ENCODE assay signal across 18 mouse cellular contexts in genomic region chr16:34489805-34490325, GRCm38 (mm10).
DNase-seq lines count a peak whose midpoint lies in the region; ATAC-seq and TF ChIP-seq lines count a peak whose summit lies in the region.
"Had no signal": no experiment of that assay in that cellular context is flagged by ENCODE, and none has a peak within 500 bp of the region (broad histone marks: within the 10 kb centered on the region; RNA-seq: fewer than 3 reads in every experiment).

No protein-coding gene starts in this region.

- no peaks in the 10 kb centered on the region for H3K9me3 ChIP-seq in heart, embryonic 12.5 days (replicated peaks)
- H3K9me3 ChIP-seq in hindbrain, embryonic 13.5 days: no peaks in the 10 kb centered on the region
- H3K9me3 ChIP-seq in hindbrain, embryonic 10.5 days: no peaks in the 10 kb centered on the region
- H3K9me3 ChIP-seq in neural tube, embryonic 14.5 days (ENCODE audit: control insufficient read depth, low read length): no peaks in the 10 kb centered on the region
- no peaks in the 10 kb centered on the region for H3K9me3 ChIP-seq in neural tube, embryonic 15.5 days (replicated peaks)
- H3K9me3 ChIP-seq: forebrain, embryonic 13.5 days; limb, embryonic 12.5 days; midbrain, embryonic 12.5 days had no signal

- peaks cover 50% of the 10 kb centered on the region for H3K4me1 ChIP-seq in heart, embryonic 12.5 days (replicated peaks)
- H3K4me1 ChIP-seq in hindbrain, embryonic 13.5 days (replicated peaks): peaks cover 49% of the 10 kb centered on the region
- peaks cover 52% of the 10 kb centered on the region for H3K4me1 ChIP-seq in hindbrain, embryonic 10.5 days (replicated peaks)
- peaks cover 15% of the 10 kb centered on the region for H3K4me1 ChIP-seq in neural tube, embryonic 14.5 days (ENCODE audit: control insufficient read depth, insufficient read depth, low read length)
- H3K4me1 ChIP-seq in neural tube, embryonic 15.5 days: peaks cover 41% of the 10 kb centered on the region
- H3K4me1 ChIP-seq in olfactory bulb, adult 2 months (ENCODE audit: control insufficient read depth, insufficient read depth, low read length): peaks cover 29% of the 10 kb centered on the region

- intact Hi-C loops in heart, postnatal 10 days (cut with DNase I): no loop called here

- DNase-seq in heart, postnatal 10 days: no peak
- no peak for DNase-seq in hindbrain, embryonic 10.5 days (ENCODE audit: low spot score)
- no peak for DNase-seq in yolk sac, embryonic 10.5 days (ENCODE audit: low spot score)
- DNase-seq: cerebellum, adult 9-10 months; gastrocnemius, postnatal 14 days; kidney, adult 11 months; liver, postnatal 0 days; lung, postnatal 14 days had no signal

- H3K4me2 ChIP-seq in heart, embryonic 12.5 days: no peak overlapping the region
- no peak overlapping the region for H3K4me2 ChIP-seq in hindbrain, embryonic 13.5 days
- no peak overlapping the region for H3K4me2 ChIP-seq in neural tube, embryonic 14.5 days (ENCODE audit: low read depth, low read length)
- no peak overlapping the region for H3K4me2 ChIP-seq in neural tube, embryonic 15.5 days
- H3K4me2 ChIP-seq: forebrain, embryonic 13.5 days; limb, embryonic 12.5 days; liver, embryonic 11.5 days; midbrain, embryonic 12.5 days had no signal

- no peak overlapping the region for H3K4me3 ChIP-seq in heart, embryonic 12.5 days
- no peak overlapping the region for H3K4me3 ChIP-seq in hindbrain, embryonic 13.5 days
- no peak overlapping the region for H3K4me3 ChIP-seq in hindbrain, embryonic 10.5 days
- no peak overlapping the region for H3K4me3 ChIP-seq in neural tube, embryonic 14.5 days (ENCODE audit: low read depth, low read length)
- H3K4me3 ChIP-seq in neural tube, embryonic 15.5 days (replicated peaks): no peak overlapping the region
- no peak overlapping the region for H3K4me3 ChIP-seq in olfactory bulb, adult 2 months (ENCODE audit: insufficient read depth, low read depth, low read length)
- H3K4me3 ChIP-seq: forebrain, embryonic 13.5 days; limb, embryonic 12.5 days; midbrain, embryonic 12.5 days had no signal

- no peaks in the 10 kb centered on the region for H3K27me3 ChIP-seq in heart, embryonic 12.5 days (replicated peaks)
- no peaks in the 10 kb centered on the region for H3K27me3 ChIP-seq in hindbrain, embryonic 13.5 days
- no peaks in the 10 kb centered on the region for H3K27me3 ChIP-seq in hindbrain, embryonic 10.5 days (ENCODE audit: insufficient read depth, poor library complexity, severe bottlenecking)
- H3K27me3 ChIP-seq in neural tube, embryonic 14.5 days (ENCODE audit: control insufficient read depth, insufficient read depth, low read length): no peaks in the 10 kb centered on the region
- H3K27me3 ChIP-seq in neural tube, embryonic 15.5 days (replicated peaks): no peaks in the 10 kb centered on the region
- H3K27me3 ChIP-seq: forebrain, embryonic 13.5 days; limb, embryonic 12.5 days; midbrain, embryonic 12.5 days had no signal

- H3K27ac ChIP-seq in heart, embryonic 12.5 days (ENCODE audit: poor library complexity, severe bottlenecking): peak overlapping the region; percentile 67; the same call in 1 of the 2 replicates
- no peak overlapping the region for H3K27ac ChIP-seq in hindbrain, embryonic 13.5 days
- no peak overlapping the region for H3K27ac ChIP-seq in hindbrain, embryonic 10.5 days
- no peak overlapping the region for H3K27ac ChIP-seq in neural tube, embryonic 14.5 days (ENCODE audit: low read depth, low read length)
- H3K27ac ChIP-seq in neural tube, embryonic 15.5 days (replicated peaks): no peak overlapping the region
- peak overlapping the region; percentile 70; the same call in 1 of the 2 replicates for H3K27ac ChIP-seq in olfactory bulb, adult 2 months (ENCODE audit: insufficient read depth, low read depth, low read length)
- H3K27ac ChIP-seq: forebrain, embryonic 13.5 days; hindbrain, postnatal 0 days; limb, embryonic 12.5 days; midbrain, embryonic 12.5 days had no signal

- H3K9ac ChIP-seq in heart, embryonic 12.5 days: peak overlapping the region; percentile 39; the same call in 1 of the 2 replicates
- H3K9ac ChIP-seq in hindbrain, embryonic 13.5 days: 0 out of 2 replicates have a peak overlapping the region, but pooled peaks have one; percentile 29
- H3K9ac ChIP-seq in neural tube, embryonic 14.5 days (replicated peaks; ENCODE audit: low read depth, low read length): no peak overlapping the region
- no peak overlapping the region for H3K9ac ChIP-seq in neural tube, embryonic 15.5 days (replicated peaks)
- H3K9ac ChIP-seq: forebrain, embryonic 13.5 days; limb, embryonic 12.5 days; liver, postnatal 0 days; midbrain, embryonic 12.5 days had no signal

- H3K36me3 ChIP-seq in heart, embryonic 12.5 days: no peaks in the 10 kb centered on the region
- no peaks in the 10 kb centered on the region for H3K36me3 ChIP-seq in hindbrain, embryonic 13.5 days
- no peaks in the 10 kb centered on the region for H3K36me3 ChIP-seq in hindbrain, embryonic 10.5 days
- H3K36me3 ChIP-seq in neural tube, embryonic 14.5 days (ENCODE audit: control insufficient read depth, insufficient read depth, low read length): no peaks in the 10 kb centered on the region
- H3K36me3 ChIP-seq in neural tube, embryonic 15.5 days: no peaks in the 10 kb centered on the region
- H3K36me3 ChIP-seq: limb, embryonic 12.5 days; midbrain, embryonic 12.5 days had no signal

- 34% methylated on average over 3 of the region's 3 CpGs for WGBS in heart, embryonic 12.5 days
- 56% methylated on average over 3 of the region's 3 CpGs for WGBS in hindbrain, embryonic 13.5 days
- 62% methylated on average over 3 of the region's 3 CpGs for WGBS in hindbrain, embryonic 10.5 days
- 69% methylated on average over 3 of the region's 3 CpGs for WGBS in neural tube, embryonic 14.5 days
- WGBS in neural tube, embryonic 15.5 days: 57% methylated on average over 3 of the region's 3 CpGs
- WGBS in olfactory bulb, adult 2 months: 42% methylated on average over 3 of the region's 3 CpGs

- no peak for TF ChIP-seq CTCF in olfactory bulb, adult 2 months (IDR thresholded peaks at IDR 0.05; ENCODE audit: insufficient read depth, low read depth, low read length)

- TF ChIP-seq POLR2A in olfactory bulb, adult 2 months (IDR thresholded peaks at IDR 0.05; ENCODE audit: insufficient read depth, low read depth, low read length): no peak

- no peak for ATAC-seq in heart, embryonic 12.5 days (ENCODE audit: insufficient number of reproducible peaks, low FRiP score)
- ATAC-seq in hindbrain, embryonic 13.5 days (ENCODE audit: low FRiP score): no peak
- 0 out of 2 replicates have a peak, but pooled peaks have one; percentile 24 for ATAC-seq in neural tube, embryonic 14.5 days (ENCODE audit: low read depth)
- ATAC-seq in neural tube, embryonic 15.5 days (ENCODE audit: low FRiP score): no peak
- ATAC-seq: forebrain, embryonic 13.5 days; hindbrain, postnatal 0 days; liver, postnatal 0 days had no signal

Comparison
In these comparisons a context has a peak if more than half of its experiments do, and no peak if none do; other contexts are left out.
1. H3K27ac ChIP-seq: peak in heart, embryonic 12.5 days (single experiment) and olfactory bulb, adult 2 months (single experiment); none in hindbrain, embryonic 13.5 days (single experiment), hindbrain, embryonic 10.5 days (single experiment), neural tube, embryonic 14.5 days (single experiment) and neural tube, embryonic 15.5 days (single experiment).
2. H3K9ac ChIP-seq: peak in heart, embryonic 12.5 days (single experiment) and hindbrain, embryonic 13.5 days (single experiment); none in neural tube, embryonic 14.5 days (single experiment) and neural tube, embryonic 15.5 days (single experiment).